Comparison of ENCODE assay signal across 17 mouse cellular contexts in the genomic region with DNA sequence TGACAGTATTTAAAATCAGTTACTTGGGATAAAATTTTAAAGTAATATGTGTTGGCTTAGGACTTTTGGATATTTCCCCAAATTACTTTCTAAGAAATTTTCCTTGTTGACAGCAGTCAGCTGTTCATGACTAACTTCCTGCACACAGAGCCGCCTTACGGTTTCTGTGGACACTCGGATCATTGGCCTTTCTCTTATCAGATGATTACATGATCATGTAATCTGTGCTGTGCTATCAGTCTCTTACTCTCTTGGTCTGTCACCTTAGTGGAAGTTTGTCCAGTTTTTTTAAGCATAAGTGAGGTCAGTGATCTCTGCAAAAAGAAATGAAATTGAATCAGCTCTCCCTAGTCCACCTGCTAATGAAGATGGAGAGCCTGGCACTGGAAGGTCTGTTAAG.
"Had no signal": no experiment of that assay in that cellular context is flagged by ENCODE, and none has a peak within 500 bp of the region (broad histone marks: within the 10 kb centered on the region; RNA-seq: fewer than 3 reads in every experiment).

No protein-coding gene starts in this region.

- DNase-seq: retina, postnatal 1 day; right cerebral cortex, adult 18-20 months; right cerebral cortex, postnatal 14 days; right cerebral cortex, postnatal 25 days; right cerebral cortex, postnatal 4 days; spleen, adult 18-20 months; thymus, adult 18-20 months; thymus, adult 2 months; thymus, postnatal 14 days; thymus, postnatal 25 days; thymus, postnatal 36 days; thymus, postnatal 4 days had no signal

- H3K4me2 ChIP-seq: neural tube, embryonic 12.5 days; neural tube, embryonic 13.5 days; neural tube, embryonic 15.5 days; stomach, embryonic 15.5 days had no signal

- H3K4me3 ChIP-seq: neural tube, embryonic 12.5 days; neural tube, embryonic 13.5 days; neural tube, embryonic 15.5 days; stomach, embryonic 15.5 days had no signal

- H3K9ac ChIP-seq: neural tube, embryonic 12.5 days; neural tube, embryonic 13.5 days; neural tube, embryonic 15.5 days; stomach, embryonic 15.5 days had no signal

- H3K4me1 ChIP-seq: neural tube, embryonic 12.5 days; neural tube, embryonic 13.5 days; neural tube, embryonic 15.5 days; stomach, embryonic 15.5 days had no signal

- H3K9me3 ChIP-seq: neural tube, embryonic 12.5 days; neural tube, embryonic 13.5 days; neural tube, embryonic 15.5 days; stomach, embryonic 15.5 days had no signal

- H3K27me3 ChIP-seq: neural tube, embryonic 12.5 days; neural tube, embryonic 13.5 days; neural tube, embryonic 15.5 days; stomach, embryonic 15.5 days had no signal

- H3K27ac ChIP-seq: neural tube, embryonic 12.5 days; neural tube, embryonic 13.5 days; neural tube, embryonic 15.5 days; stomach, embryonic 15.5 days; stomach, postnatal 0 days had no signal
